ENCODE assay signal across 14 mouse cellular contexts in the genomic region with DNA sequence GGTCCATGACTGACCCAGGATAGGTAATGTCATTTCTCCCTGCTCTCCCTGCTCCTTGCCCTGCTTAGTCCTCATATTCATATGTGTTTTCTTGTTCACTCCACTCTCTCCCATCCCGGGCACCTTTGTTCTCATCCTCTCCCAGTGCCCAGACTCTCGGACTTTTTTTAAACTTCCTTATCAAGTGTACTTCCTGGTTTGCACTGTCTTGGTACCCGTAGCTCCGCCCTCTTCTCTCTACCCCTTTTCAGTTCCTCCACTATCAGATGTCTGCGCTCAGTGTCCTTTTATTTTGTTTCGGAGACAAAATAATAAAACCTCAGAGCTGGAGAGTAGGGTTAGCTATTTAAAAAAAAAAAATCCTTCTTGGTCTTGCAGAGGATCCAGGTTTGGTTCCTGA. TPM values are rescaled to one million over a fixed set of nuclear protein-coding genes. Genes with fewer than 3 reads are reported as not detected.
DNase-seq lines count a peak whose midpoint lies in the region; ATAC-seq and TF ChIP-seq lines count a peak whose summit lies in the region.
"Had no signal": no experiment of that assay in that cellular context is flagged by ENCODE, and none has a peak within 500 bp of the region (broad histone marks: within the 10 kb centered on the region; RNA-seq: fewer than 3 reads in every experiment).

No protein-coding gene starts in this region.

- no peak overlapping the region for H3K27ac ChIP-seq in thymus, adult 2 months (ENCODE audit: control insufficient read depth, insufficient read depth, low read length)
- H3K27ac ChIP-seq in liver, postnatal 0 days (ENCODE audit: low read depth) = no peak overlapping the region
- no peak overlapping the region for H3K27ac ChIP-seq in hindbrain, embryonic 12.5 days
- no peak overlapping the region for H3K27ac ChIP-seq in neural tube, embryonic 15.5 days (replicated peaks)
- H3K27ac ChIP-seq: forebrain, embryonic 15.5 days; hindbrain, embryonic 10.5 days; limb, embryonic 15.5 days; neural tube, embryonic 12.5 days had no signal

- no peak for ATAC-seq in erythroblast, adult 5-6 weeks (replicated peaks; ENCODE audit: low FRiP score, poor library complexity, severe bottlenecking)
- peak; percentile 33; the same call in 1 of the 2 replicates for ATAC-seq in liver, postnatal 0 days
- no peak for ATAC-seq in hindbrain, embryonic 12.5 days (ENCODE audit: low FRiP score)
- no peak for ATAC-seq in neural tube, embryonic 15.5 days (ENCODE audit: low FRiP score)
- ATAC-seq: forebrain, embryonic 15.5 days had no signal

- no peak for TF ChIP-seq EP300 in liver, postnatal 0 days (IDR thresholded peaks at IDR 0.05; ENCODE audit: low read depth)

- peak overlapping the region; percentile 58 for H3K4me2 ChIP-seq in liver, postnatal 0 days (ENCODE audit: low read depth, low read length)
- no peak overlapping the region for H3K4me2 ChIP-seq in hindbrain, embryonic 12.5 days (replicated peaks)
- H3K4me2 ChIP-seq in neural tube, embryonic 15.5 days = no peak overlapping the region
- H3K4me2 ChIP-seq: forebrain, embryonic 15.5 days; limb, embryonic 15.5 days; neural tube, embryonic 12.5 days had no signal

- H3K36me3 ChIP-seq in erythroblast, embryonic 14.5 days (ENCODE audit: control insufficient read depth) = no peaks in the 10 kb centered on the region
- no peaks in the 10 kb centered on the region for H3K36me3 ChIP-seq in thymus, adult 2 months (ENCODE audit: control insufficient read depth, insufficient read depth, low read length)
- no peaks in the 10 kb centered on the region for H3K36me3 ChIP-seq in liver, postnatal 0 days (replicated peaks; ENCODE audit: insufficient read depth, low read length)
- H3K36me3 ChIP-seq in hindbrain, embryonic 12.5 days = no peaks in the 10 kb centered on the region
- no peaks in the 10 kb centered on the region for H3K36me3 ChIP-seq in neural tube, embryonic 15.5 days
- H3K36me3 ChIP-seq: forebrain, embryonic 15.5 days; hindbrain, embryonic 10.5 days; limb, embryonic 15.5 days; neural tube, embryonic 12.5 days had no signal

- no peak overlapping the region; the same call in 1 of the 2 replicates for H3K9ac ChIP-seq in liver, postnatal 0 days (replicated peaks)
- H3K9ac ChIP-seq in hindbrain, embryonic 12.5 days = no peak overlapping the region
- no peak overlapping the region for H3K9ac ChIP-seq in neural tube, embryonic 15.5 days (replicated peaks)
- H3K9ac ChIP-seq: forebrain, embryonic 15.5 days; limb, embryonic 15.5 days; neural tube, embryonic 12.5 days had no signal

- WGBS in thymus, adult 2 months = 33% methylated on average over 6 of the region's 6 CpGs
- 26% methylated on average over 6 of the region's 6 CpGs for WGBS in liver, postnatal 0 days (ENCODE audit: insufficient replicate concordance)
- WGBS in hindbrain, embryonic 12.5 days = 85% methylated on average over 6 of the region's 6 CpGs
- 87% methylated on average over 6 of the region's 6 CpGs for whole genome bisulfite sequencing in neural tube, embryonic 15.5 days

- no peak for TF ChIP-seq CTCF in thymus, adult 2 months (IDR thresholded peaks at IDR 0.05; ENCODE audit: borderline replicate concordance, control insufficient read depth, extremely low read depth, insufficient read depth, low read length, poor library complexity)
- TF ChIP-seq CTCF in liver, postnatal 0 days (IDR thresholded peaks at IDR 0.05; ENCODE audit: low read depth) = no peak

- no peak for TF ChIP-seq POLR2A in thymus, adult 2 months (IDR thresholded peaks at IDR 0.05; ENCODE audit: control insufficient read depth, extremely low read depth, insufficient read depth, low read length, poor library complexity)

- H3K4me1 ChIP-seq in erythroblast, embryonic 14.5 days (ENCODE audit: control insufficient read depth) = peaks cover 7% of the 10 kb centered on the region
- H3K4me1 ChIP-seq in thymus, adult 2 months (replicated peaks; ENCODE audit: control insufficient read depth, insufficient read depth, low read length) = peaks cover 5% of the 10 kb centered on the region; the same call in 1 of the 2 replicates
- peaks cover 5% of the 10 kb centered on the region; the same call in 1 of the 2 replicates for H3K4me1 ChIP-seq in liver, postnatal 0 days (ENCODE audit: insufficient read depth)
- H3K4me1 ChIP-seq in hindbrain, embryonic 12.5 days = no peaks in the 10 kb centered on the region
- no peaks in the 10 kb centered on the region for H3K4me1 ChIP-seq in neural tube, embryonic 15.5 days
- H3K4me1 ChIP-seq: forebrain, embryonic 15.5 days; hindbrain, embryonic 10.5 days; limb, embryonic 15.5 days; neural tube, embryonic 12.5 days had no signal

- DNase-seq in thymus, adult 2 months = peak; percentile 28
- no peak for DNase-seq in thymus, postnatal 10 days (ENCODE audit: low spot score in 2 of 2)
- peak; percentile 40 for DNase-seq in liver, postnatal 0 days
- peak; percentile 15 for DNase-seq in thymus, postnatal 4 days
- DNase-seq: cerebellum, postnatal 14 days had no signal

- H3K9me3 ChIP-seq in erythroblast, embryonic 14.5 days (ENCODE audit: control insufficient read depth, low read length) = no peaks in the 10 kb centered on the region
- no peaks in the 10 kb centered on the region for H3K9me3 ChIP-seq in liver, postnatal 0 days (ENCODE audit: low read length)
- H3K9me3 ChIP-seq in hindbrain, embryonic 12.5 days (replicated peaks) = no peaks in the 10 kb centered on the region
- H3K9me3 ChIP-seq in neural tube, embryonic 15.5 days (replicated peaks) = no peaks in the 10 kb centered on the region
- H3K9me3 ChIP-seq: forebrain, embryonic 15.5 days; hindbrain, embryonic 10.5 days; limb, embryonic 15.5 days; neural tube, embryonic 12.5 days had no signal

- H3K27me3 ChIP-seq in erythroblast, embryonic 14.5 days (ENCODE audit: control insufficient read depth) = no peaks in the 10 kb centered on the region
- H3K27me3 ChIP-seq in thymus, adult 2 months (ENCODE audit: control insufficient read depth, insufficient read depth, low read length) = no peaks in the 10 kb centered on the region
- no peaks in the 10 kb centered on the region for H3K27me3 ChIP-seq in liver, postnatal 0 days (ENCODE audit: insufficient read depth, low read length)
- H3K27me3 ChIP-seq in hindbrain, embryonic 12.5 days = no peaks in the 10 kb centered on the region; the same call in 1 of the 2 replicates
- no peaks in the 10 kb centered on the region for H3K27me3 ChIP-seq in neural tube, embryonic 15.5 days (replicated peaks)
- H3K27me3 ChIP-seq: forebrain, embryonic 15.5 days; limb, embryonic 15.5 days; neural tube, embryonic 12.5 days had no signal

- peak overlapping the region; percentile 51 for H3K4me3 ChIP-seq in erythroblast, embryonic 14.5 days (replicated peaks)
- no peak overlapping the region for H3K4me3 ChIP-seq in thymus, adult 2 months (ENCODE audit: control insufficient read depth, insufficient read depth, low read length)
- peak overlapping the region; percentile 27 for H3K4me3 ChIP-seq in liver, postnatal 0 days (ENCODE audit: low read depth, low read length)
- no peak overlapping the region for H3K4me3 ChIP-seq in hindbrain, embryonic 12.5 days
- H3K4me3 ChIP-seq in neural tube, embryonic 15.5 days (replicated peaks) = no peak overlapping the region
- H3K4me3 ChIP-seq: forebrain, embryonic 15.5 days; hindbrain, embryonic 10.5 days; limb, embryonic 15.5 days; neural tube, embryonic 12.5 days had no signal

RNA-seq across cellular contexts. Expression of gene Fcrla, which starts 2.9 kb away (rescaled TPM):
- not detected in 2 replicates for polyA plus RNA-seq in erythroblast, embryonic 14.5 days (2012)
- 0.63 TPM in 1 of 2 replicates, not detected in the other for total RNA-seq in erythroblast, adult 5-6 weeks (2015; ENCODE audit: low replicate concordance)
- total RNA-seq in erythroblast, adult 5-6 weeks (2017; ENCODE audit: low replicate concordance) = 0.84 and 0.94 TPM in 2 replicates
- 9.9 and 11.0 TPM in 2 replicates for polyA plus RNA-seq in thymus, adult 2 months (2012; rRNA removed)
- polyA plus RNA-seq in liver, postnatal 0 days (2015; fragmentation: Nextera tagmentation; extraction: Ambion mirVana) = 9.0 and 10.4 TPM in 2 replicates
- polyA plus RNA-seq in hindbrain, embryonic 12.5 days (2016; fragmentation: Nextera tagmentation; extraction: Ambion mirVana) = not detected in 2 replicates
- polyA plus RNA-seq in neural tube, embryonic 15.5 days (2015; fragmentation: Nextera tagmentation; extraction: Ambion mirVana) = not detected in 2 replicates
- total RNA-seq: layer of hippocampus, adult 18-20 months had no signal
- polyA plus RNA-seq: forebrain, embryonic 15.5 days; hindbrain, embryonic 10.5 days; neural tube, embryonic 12.5 days had no signal

RNA-seq across cellular contexts. Expression of gene Fcrlb, which starts 11.7 kb away (rescaled TPM):
- polyA plus RNA-seq in erythroblast, embryonic 14.5 days (2012) = not detected in 2 replicates
- not detected in 2 replicates for total RNA-seq in erythroblast, adult 5-6 weeks (2015; ENCODE audit: low replicate concordance)
- not detected in 2 replicates for total RNA-seq in erythroblast, adult 5-6 weeks (2017; ENCODE audit: low replicate concordance)
- polyA plus RNA-seq in thymus, adult 2 months (2012; rRNA removed) = 1.00 and 1.1 TPM in 2 replicates
- 0.36 and 0.41 TPM in 2 replicates for polyA plus RNA-seq in liver, postnatal 0 days (2015; fragmentation: Nextera tagmentation; extraction: Ambion mirVana)
- not detected in 2 replicates for polyA plus RNA-seq in hindbrain, embryonic 12.5 days (2016; fragmentation: Nextera tagmentation; extraction: Ambion mirVana)
- polyA plus RNA-seq in neural tube, embryonic 15.5 days (2015; fragmentation: Nextera tagmentation; extraction: Ambion mirVana) = 1.1 and 1.4 TPM in 2 replicates
- polyA plus RNA-seq: hindbrain, embryonic 10.5 days had no signal

RNA-seq across cellular contexts. Expression of gene Dusp12, which starts 39.1 kb away (rescaled TPM):
- polyA plus RNA-seq in erythroblast, embryonic 14.5 days (2012) = 0.10 and 0.16 TPM in 2 replicates
- 1.7 TPM in 1 of 2 replicates, not detected in the other for total RNA-seq in erythroblast, adult 5-6 weeks (2015; ENCODE audit: low replicate concordance)
- 1.4 and 1.5 TPM in 2 replicates for total RNA-seq in erythroblast, adult 5-6 weeks (2017; ENCODE audit: low replicate concordance)
- 17.7 and 19.3 TPM in 2 replicates for polyA plus RNA-seq in thymus, adult 2 months (2012; rRNA removed)
- 26.1 and 29.1 TPM in 2 replicates for polyA plus RNA-seq in liver, postnatal 0 days (2015; fragmentation: Nextera tagmentation; extraction: Ambion mirVana)
- 35.4 and 35.9 TPM in 2 replicates for polyA plus RNA-seq in hindbrain, embryonic 12.5 days (2016; fragmentation: Nextera tagmentation; extraction: Ambion mirVana)
- polyA plus RNA-seq in neural tube, embryonic 15.5 days (2015; fragmentation: Nextera tagmentation; extraction: Ambion mirVana) = 43.5 and 51.7 TPM in 2 replicates

RNA-seq across cellular contexts. Expression of gene Gm26620, which starts 39.6 kb away (rescaled TPM):
- polyA plus RNA-seq in erythroblast, embryonic 14.5 days (2012) = 0.28 and 0.80 TPM in 2 replicates
- total RNA-seq in erythroblast, adult 5-6 weeks (2015; ENCODE audit: low replicate concordance) = not detected in 2 replicates
- not detected in 2 replicates for total RNA-seq in erythroblast, adult 5-6 weeks (2017; ENCODE audit: low replicate concordance)
- 0.26 and 0.46 TPM in 2 replicates for polyA plus RNA-seq in thymus, adult 2 months (2012; rRNA removed)
- polyA plus RNA-seq in liver, postnatal 0 days (2015; fragmentation: Nextera tagmentation; extraction: Ambion mirVana) = 0.97 and 1.7 TPM in 2 replicates
- polyA plus RNA-seq in hindbrain, embryonic 12.5 days (2016; fragmentation: Nextera tagmentation; extraction: Ambion mirVana) = 0.63 TPM in 1 of 2 replicates, not detected in the other
- polyA plus RNA-seq in neural tube, embryonic 15.5 days (2015; fragmentation: Nextera tagmentation; extraction: Ambion mirVana) = 0.36 and 0.91 TPM in 2 replicates
- polyA plus RNA-seq: hindbrain, embryonic 10.5 days had no signal

RNA-seq across cellular contexts. Expression of gene Fcgr2b, which starts 51.9 kb away (rescaled TPM):
- polyA plus RNA-seq in erythroblast, embryonic 14.5 days (2012) = not detected in 2 replicates
- total RNA-seq in erythroblast, adult 5-6 weeks (2015; ENCODE audit: low replicate concordance) = 38.0 and 43.5 TPM in 2 replicates
- 20.1 and 23.1 TPM in 2 replicates for total RNA-seq in erythroblast, adult 5-6 weeks (2017; ENCODE audit: low replicate concordance)
- polyA plus RNA-seq in thymus, adult 2 months (2012; rRNA removed) = 14.7 and 16.4 TPM in 2 replicates
- 18.0 and 18.7 TPM in 2 replicates for polyA plus RNA-seq in liver, postnatal 0 days (2015; fragmentation: Nextera tagmentation; extraction: Ambion mirVana)
- 0.43 and 0.49 TPM in 2 replicates for polyA plus RNA-seq in hindbrain, embryonic 12.5 days (2016; fragmentation: Nextera tagmentation; extraction: Ambion mirVana)
- 1.1 and 3.2 TPM in 2 replicates for polyA plus RNA-seq in neural tube, embryonic 15.5 days (2015; fragmentation: Nextera tagmentation; extraction: Ambion mirVana)

Comparison
In these comparisons a context has a peak if more than half of its experiments do, and no peak if none do; other contexts are left out.
1. DNase-seq: peak in thymus, adult 2 months (single experiment), liver, postnatal 0 days (single experiment) and thymus, postnatal 4 days (single experiment); none in thymus, postnatal 10 days (0 of 2).
2. H3K4me3 ChIP-seq: peak in erythroblast, embryonic 14.5 days (single experiment) and liver, postnatal 0 days (single experiment); none in thymus, adult 2 months (single experiment), hindbrain, embryonic 12.5 days (single experiment) and neural tube, embryonic 15.5 days (single experiment).
3. RNA of gene Dusp12, which starts 39.1 kb away (polyA plus RNA-seq): 43.5 to 51.7 TPM in neural tube, embryonic 15.5 days, 35.4 to 35.9 TPM in hindbrain, embryonic 12.5 days, 26.1 to 29.1 TPM in liver, postnatal 0 days and 17.7 to 19.3 TPM in thymus, adult 2 months; 0.10 to 0.16 TPM in erythroblast, embryonic 14.5 days; every median in the first group is over 10 times any median in the second.